Mouse (Mus musculus) lung, postnatal 0 days (tissue): Measurements from ENCODE around the gene Wasf2.

Experiments
- CTCF ChIP-seq: IDR thresholded peaks from 2 replicates; pipeline ENCODE4 v1.5.1; 2016; ENCODE audit warnings: antibody characterized with exemption, mild to moderate bottlenecking
- EP300 ChIP-seq: IDR thresholded peaks from 2 replicates; pipeline ENCODE4 v1.6.1; 2016; ENCODE audit warnings: antibody characterized with exemption, mild to moderate bottlenecking, control low read depth

DNA sequence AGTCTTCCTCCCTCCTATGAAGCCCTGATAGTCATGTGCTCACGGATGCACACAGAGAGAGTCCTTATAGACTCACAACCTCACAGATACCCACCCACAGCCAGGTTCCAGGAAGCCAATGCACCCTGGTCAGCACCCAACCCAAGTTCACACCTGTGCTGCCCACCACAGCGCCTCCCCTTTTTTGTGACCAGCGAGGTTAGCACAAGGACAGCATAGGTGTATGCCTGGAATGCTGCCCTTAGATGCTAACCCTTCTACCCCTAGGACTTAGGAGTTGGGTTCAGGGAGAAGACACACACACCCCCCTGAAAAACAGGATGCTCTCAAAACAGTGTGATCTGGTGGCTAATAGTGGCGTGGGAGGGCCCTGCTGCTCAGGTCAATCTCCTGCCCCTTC, 40.5 kb upstream of the Wasf2 start:
- TF ChIP-seq CTCF (no peak), EP300 (no peak)
